Mouse (Mus musculus) brain, embryonic 18.5 days (tissue): ENCODE measurements around the gene Nfya.
A peak's percentile ranks its signal among the peaks of the same experiment; 100 is the strongest.

Experiments
- DNase-seq: peaks from one replicate; pipeline ENCODE4 v3.0.0-alpha.2; 2012; ENCODE audit warnings: low read depth, low spot score

Nfya gene

DNA sequence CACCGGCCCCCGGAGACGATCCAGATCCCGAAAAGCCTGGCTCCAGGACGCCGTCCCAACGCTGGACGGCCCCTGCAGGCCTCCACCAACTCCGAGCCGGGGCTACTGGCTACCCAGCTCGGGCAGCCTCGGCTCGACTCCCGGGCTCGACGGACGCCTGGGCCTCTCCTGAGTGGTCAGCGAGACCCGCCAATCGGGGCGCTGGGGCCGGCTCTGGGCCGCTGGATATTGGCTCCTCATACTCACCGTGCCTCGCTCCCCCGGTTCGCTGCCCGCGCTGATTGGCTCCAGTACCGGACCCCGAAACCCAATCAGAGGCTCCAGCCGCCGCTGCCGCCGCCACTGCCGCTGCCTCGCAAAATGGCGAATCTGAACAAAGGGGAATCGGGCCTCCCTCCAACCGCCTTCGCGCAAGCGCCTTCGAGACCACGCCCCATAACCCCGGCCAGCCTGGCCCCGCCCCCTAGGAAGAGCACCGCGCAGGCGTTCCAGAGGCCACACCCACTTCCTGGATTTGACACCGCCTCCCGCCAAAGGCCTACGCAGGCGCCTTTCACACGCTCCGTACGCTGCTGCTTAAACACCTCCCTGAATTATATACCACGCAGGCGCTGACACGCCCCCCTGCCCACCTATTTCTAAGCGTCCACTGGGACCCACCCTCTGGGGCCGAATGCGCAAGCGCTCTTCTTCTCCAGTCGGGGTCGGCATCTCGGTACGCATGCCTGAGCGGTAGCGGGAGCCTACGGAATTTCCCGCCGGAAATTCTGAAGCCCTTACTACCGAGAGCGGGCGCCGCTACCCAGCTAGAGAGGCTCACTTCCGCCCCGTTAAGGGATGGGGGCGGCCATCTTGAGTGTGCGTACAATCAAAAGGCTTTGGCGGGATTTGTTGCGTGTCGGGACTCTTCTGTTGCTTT lies at the start of gene Nfya, which contains the start of gene Oard1:
Gene Nfya (minus strand): TSS at position 527 of the 919 bp plus-strand sequence.
Gene Oard1 (plus strand): TSS at position 635 of the 919 bp plus-strand sequence.
- DNase-seq = peak; percentile 100

DNA sequence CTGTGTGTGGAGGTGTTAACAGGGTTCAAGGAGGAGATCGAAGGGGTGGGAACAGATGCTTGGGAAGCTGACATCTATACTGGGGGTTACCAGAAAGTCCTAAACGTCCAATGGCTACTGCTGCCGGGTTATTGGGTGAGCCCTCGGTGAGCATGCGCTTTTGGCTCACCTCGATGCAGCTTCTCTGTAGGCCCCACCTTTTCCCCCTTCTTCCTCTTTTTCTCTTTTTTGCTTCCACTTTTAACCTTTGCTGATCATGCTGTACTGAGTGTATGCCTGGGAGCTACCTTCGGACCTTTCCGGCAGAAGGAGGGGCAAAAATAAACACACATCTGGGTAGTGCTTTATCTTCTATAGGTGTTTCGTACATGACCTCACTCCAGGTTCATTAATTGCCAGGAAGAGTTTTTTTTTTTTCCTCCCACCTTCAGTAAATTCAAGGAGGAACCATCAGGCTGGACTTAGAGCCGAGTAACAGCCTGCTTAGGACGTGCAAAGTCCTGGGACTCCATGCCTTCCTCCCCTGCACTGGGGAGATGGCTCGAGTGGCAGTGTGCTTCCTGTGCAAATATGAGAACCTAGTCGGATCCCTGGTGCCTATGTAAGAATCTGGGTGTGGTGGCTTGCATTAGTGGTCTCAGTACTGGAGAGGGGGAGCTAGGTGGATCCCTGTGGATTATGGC lies 48.4 kb upstream of the Nfya start:
- no peak for DNase-seq

GRCm38 (mm10) chr17:48455955-48456354 lies 46.2 kb upstream of the Nfya start:
- no peak for DNase-seq

DNA sequence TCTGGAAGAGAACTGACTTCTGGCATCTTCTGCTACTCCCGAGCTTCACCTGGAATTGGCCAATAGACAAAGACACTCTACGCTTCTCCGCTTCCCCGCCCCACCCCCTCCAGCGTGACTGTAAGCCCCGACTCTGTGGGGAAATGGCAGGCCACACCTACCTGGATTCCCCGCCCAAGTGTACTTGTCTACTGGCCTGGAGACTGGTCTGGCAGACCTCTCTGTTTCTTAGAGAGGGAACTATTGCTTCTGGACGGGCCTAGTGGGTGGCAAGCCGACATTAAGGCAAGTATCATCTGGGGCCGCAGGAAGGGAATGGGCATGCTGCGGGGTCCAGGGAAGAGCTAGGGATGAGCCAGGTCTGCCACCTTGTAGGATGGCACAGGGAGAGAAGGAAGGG lies 45.0 kb upstream of the Nfya start, which contains the start of gene Unc5cl:
Gene Unc5cl (plus strand): TSS at position 214 of the 400 bp plus-strand sequence.
- DNase-seq = no peak

GRCm38 (mm10) chr17:48454190-48454589 lies 44.5 kb upstream of the Nfya start:
- DNase-seq = no peak

GRCm38 (mm10) chr17:48453489-48453888 lies 43.8 kb upstream of the Nfya start:
- no peak for DNase-seq

DNA sequence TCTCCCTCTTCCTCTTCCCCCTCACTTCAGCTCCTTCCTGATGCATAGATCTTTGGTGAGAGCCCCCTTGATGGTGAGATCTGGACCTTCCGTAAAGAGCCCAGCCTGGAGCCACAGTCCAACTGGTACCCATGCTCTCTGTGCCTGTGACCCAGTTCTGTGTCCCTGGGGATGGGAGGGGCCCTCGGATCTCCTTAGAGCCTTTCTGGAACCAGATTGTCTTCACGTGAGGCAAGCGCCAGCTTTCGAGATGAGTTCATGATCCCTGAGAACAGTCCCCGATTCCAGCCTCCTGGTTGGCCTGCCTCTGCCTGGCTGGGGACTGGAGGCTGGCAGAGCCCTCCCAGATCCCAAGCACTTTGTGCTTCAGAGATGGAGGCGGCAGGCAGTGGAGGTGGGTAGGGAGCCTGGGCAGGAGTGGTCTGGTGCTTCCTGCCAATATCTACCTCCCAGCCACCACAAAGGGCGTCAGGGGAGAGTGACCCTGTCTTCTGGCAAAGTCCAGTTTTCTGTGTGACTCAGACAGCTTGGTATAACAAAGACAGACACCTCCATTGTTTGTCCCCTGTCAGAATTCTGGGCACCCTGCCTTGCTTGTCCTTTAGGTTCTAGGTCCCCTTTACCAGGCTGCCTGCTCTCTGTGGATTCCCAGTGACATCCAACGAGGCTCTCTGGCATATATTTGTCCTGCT lies 42.2 kb upstream of the Nfya start:
- DNase-seq = no peak

DNA sequence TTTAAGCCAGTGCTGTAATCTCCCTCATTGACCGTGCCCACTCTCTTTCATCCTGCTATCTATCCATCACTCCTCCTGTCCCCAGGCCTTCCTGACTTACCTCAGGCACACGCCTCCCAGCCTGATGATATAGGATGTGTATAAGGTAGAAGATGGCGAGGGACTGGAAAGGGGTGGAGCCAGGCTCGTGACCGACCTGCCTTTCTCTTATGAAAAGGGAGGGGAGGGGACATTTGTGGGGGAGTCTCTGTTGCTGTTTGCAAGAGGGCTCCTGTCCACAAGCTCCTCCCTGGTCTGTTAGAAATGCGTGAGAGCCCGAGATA lies 41.6 kb upstream of the Nfya start, which contains the start of gene Tspo2:
Gene Tspo2 (minus strand): TSS at position 170 of the 323 bp plus-strand sequence.
- DNase-seq = no peak

GRCm38 (mm10) chr17:48450666-48451352 lies 41.1 kb upstream of the Nfya start:
- DNase-seq = no peak

GRCm38 (mm10) chr17:48447675-48448074 lies 38.0 kb upstream of the Nfya start:
- no peak for DNase-seq

DNA sequence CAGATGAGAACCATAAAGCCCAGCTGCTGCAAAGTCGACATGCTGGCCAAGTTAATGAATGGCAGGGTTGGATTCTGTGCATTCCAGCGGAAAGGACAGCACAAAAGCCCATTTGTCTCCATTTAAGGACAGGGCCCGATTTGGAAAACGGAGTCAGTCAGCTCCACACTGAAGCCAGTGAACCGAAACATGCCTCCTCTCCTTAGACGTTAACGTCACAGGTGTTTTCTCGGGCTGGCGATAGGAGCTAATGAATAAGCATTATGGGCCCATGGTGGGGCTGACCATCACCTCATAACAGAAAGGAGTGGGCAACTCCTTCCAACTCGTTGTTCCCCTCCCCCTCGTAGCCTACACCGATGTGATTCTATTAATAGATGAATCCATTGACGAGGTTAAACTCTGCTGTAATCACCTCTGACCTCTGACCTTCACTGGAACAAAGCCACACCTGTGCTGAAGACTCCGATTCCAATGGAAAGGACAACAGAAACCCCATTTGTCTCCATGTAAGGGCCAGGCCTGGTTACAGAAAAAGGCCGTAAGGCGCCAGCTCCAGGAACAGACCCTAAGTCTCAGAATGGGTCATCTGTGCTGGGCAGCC lies 33.9 kb upstream of the Nfya start:
- DNase-seq = no peak

- DNase-seq = no peak
Observed at GRCm38 (mm10) chr17:48442745-48443457, 33.2 kb upstream of the Nfya start.

DNA sequence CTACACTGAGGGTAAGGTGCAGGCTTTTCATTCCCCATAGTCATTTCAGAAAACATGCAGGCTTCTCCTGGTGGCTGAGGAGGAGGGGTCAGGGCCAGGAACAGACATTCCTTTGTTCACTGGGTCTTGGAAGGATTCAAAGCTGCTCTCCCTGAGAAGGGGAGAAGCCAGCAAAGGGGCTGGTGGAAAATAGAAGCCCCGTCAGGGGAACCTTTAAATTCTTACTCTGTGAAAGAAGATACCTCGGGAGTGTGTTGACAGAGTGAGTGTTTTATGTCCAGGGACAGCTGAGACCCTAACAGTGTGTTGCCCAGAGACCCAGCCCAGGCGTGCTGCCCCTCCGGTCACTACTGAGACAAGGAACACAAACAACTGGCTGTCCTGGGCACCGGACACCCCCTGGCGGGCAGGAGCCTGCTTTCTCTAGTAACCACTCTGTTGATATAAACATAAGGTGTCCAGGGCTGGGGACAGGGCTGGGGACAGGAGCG lies 27.8 kb upstream of the Nfya start:
- no peak for DNase-seq

DNA sequence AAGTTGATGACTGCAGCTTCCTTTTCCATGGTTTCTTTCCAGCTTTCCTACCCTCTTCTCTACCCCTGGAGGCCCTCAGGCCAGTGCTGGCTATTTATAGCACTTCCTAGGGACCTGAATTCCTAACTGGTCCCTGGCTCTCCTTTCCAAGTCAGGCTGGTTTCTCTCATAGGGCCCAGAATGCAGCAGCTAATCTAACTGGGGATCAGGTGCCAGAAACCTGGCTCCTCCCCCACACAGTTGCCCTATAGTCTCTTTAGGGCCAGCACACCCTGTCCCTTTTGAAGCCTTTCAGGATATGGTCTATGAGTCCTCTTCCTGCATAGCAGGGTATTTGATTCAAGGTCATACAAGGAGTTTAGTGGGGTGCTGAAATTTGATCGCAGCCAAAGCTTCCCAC lies 26.8 kb upstream of the Nfya start:
- no peak for DNase-seq

- no peak for DNase-seq
Observed at GRCm38 (mm10) chr17:48434479-48434878, 24.8 kb upstream of the Nfya start.

DNA sequence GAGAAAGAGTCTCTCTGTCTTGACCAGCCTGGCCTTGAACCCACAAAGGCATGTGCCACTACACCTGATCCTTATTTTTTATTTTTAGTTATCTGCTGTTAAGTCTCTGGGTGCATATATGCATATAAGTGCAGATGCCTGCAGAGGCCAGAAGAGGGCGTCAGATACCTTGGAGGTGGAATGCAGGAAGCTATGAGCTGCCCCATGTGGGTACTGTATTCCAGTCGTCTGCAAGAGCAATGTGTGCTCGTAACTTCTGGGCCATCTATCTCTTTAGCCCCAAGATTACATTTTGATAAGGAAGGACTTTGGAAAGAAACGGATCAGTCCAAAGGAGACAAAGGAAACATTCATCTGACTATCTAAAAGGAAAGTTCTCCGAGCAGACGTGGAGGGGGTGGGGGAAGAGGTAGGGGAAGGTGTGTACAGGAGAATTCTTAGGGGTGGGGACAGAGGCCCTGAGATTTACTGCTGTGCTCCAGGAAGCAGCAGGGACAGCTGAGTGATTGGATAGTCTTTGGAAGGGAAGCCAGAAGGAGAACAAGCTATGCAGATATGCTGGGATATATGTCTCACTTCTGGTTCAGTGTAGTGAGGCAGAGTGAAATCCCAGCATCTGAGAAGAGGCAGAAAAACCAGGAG lies 24.1 kb upstream of the Nfya start:
- DNase-seq = no peak

DNA sequence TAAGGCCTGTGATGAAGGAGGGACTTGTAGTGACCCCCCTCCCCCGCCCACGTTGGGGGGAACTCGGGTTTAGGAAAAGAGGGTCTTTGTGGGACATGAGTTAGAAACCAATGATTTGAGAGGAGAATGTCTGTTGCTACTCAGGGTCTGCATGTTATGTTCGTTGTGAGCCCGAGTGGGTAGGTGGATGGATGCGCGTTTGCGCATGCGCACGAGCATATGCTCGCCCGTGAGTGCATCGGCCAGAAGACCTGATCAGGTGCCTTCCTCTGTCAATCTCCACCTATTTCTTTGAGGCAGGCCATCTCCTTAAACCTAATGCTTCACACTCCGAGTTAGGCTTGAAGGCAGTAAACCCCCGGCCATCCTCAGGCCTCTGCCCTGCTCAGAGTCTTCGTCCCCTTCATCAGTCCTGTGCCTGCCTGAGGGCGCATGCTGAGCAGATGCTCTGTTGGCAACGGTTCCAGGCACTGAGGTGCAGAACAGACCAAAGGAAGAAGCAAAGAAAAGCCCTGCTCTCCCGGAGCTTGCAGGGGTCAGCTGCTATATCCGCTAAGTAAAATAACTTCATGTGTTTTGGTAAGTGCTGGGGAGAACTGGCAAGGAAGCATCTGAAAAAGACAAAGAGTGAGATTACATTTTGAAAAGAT lies 23.4 kb upstream of the Nfya start:
- DNase-seq = no peak

GRCm38 (mm10) chr17:48432158-48432980 lies 22.7 kb upstream of the Nfya start, which contains the start of gene Apobec2:
Gene Apobec2 (minus strand): TSS chr17:48432930.
- DNase-seq = no peak
